Mouse (Mus musculus) small intestine, adult 2 months (tissue): ENCODE measurements around the gene Pdlim3.

ENCODE experiments used
- CTCF ChIP-seq: fragments of 200-500 bp; IDR thresholded peaks from 2 replicates; pipeline ENCODE4 v1.5.1; 2012; ENCODE audit warnings: low read depth, mild to moderate bottlenecking, control low read depth, inconsistent platforms, low read length, moderate library complexity, mixed read lengths; ENCODE audit not compliant: insufficient replicate concordance, insufficient read length; ENCODE audit errors: extremely low read depth
- POLR2A ChIP-seq: fragments of 200-500 bp; IDR thresholded peaks from 2 replicates; pipeline ENCODE4 v1.6.1; 2012; ENCODE audit warnings: low read depth, mild to moderate bottlenecking, control low read depth, inconsistent platforms, low read length, moderate library complexity

- TF ChIP-seq CTCF = no peak
- no peak for TF ChIP-seq POLR2A
These were observed 8.9 kb upstream of the Pdlim3 start for GRCm38 (mm10) chr8:45876397-45876796.
